Mouse (Mus musculus) mature B cell (primary cell): ENCODE results near the gene Hmcn1.

Experiments
- in situ Hi-C: fragments of 300-500 bp; cut with MboI; formaldehyde crosslinking; loops from 2 replicates; pipeline ENCODE4 v1.14.3; 2019

Gene Hmcn1

GRCm38 (mm10) chr1:150877920-150878319 is 115.3 kb downstream of the Hmcn1 start:
- in situ Hi-C loops, result no loop called here

GRCm38 (mm10) chr1:150874025-150874424 is 119.2 kb downstream of the Hmcn1 start:
- in situ Hi-C loops, result no loop called here

DNA sequence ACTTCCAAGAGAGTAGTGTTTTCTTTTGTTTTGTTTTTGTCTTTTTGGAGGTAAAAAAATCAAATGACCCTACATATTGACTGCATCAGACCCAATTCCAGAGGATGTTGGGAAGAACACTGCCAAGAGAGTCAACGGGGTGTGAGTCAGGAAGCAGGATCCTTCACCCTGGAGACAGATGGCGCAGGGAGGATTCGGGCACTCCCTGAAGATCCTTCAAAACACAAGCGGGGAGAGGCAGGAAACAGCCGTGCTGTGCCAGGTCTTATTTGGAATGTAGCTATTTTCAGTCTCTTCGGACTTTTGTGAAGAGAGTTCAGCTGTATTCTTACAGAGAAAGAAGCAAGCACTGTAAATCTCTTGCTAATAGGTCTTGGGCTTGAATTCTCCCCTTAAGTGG is 120.0 kb downstream of the Hmcn1 start:
- in situ Hi-C loops, result no loop called here

GRCm38 (mm10) chr1:150872105-150872504 is 121.1 kb downstream of the Hmcn1 start:
- in situ Hi-C loops, result no loop called here

GRCm38 (mm10) chr1:150869189-150869588 is 124.0 kb downstream of the Hmcn1 start:
- in situ Hi-C loops, result no loop called here

DNA sequence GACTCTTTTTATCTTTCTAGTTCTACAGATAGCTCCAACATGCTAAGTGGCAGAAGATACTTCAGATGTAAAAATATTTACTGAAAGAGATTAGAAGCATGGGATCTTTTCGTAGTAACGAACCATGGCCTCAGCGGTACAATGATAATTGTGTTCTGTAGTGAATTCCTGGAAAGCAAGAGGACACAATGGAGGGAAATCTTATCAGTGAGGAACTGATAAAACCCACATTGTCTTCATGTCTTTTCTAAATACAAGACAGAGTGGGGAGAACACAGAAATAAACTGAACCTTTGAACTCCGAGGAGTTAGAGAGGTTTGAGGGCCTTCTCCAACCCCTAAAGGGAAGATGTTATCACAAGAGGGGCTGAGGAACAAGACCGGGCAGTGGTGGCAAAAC is 126.6 kb downstream of the Hmcn1 start:
- in situ Hi-C loops, result no loop called here

DNA sequence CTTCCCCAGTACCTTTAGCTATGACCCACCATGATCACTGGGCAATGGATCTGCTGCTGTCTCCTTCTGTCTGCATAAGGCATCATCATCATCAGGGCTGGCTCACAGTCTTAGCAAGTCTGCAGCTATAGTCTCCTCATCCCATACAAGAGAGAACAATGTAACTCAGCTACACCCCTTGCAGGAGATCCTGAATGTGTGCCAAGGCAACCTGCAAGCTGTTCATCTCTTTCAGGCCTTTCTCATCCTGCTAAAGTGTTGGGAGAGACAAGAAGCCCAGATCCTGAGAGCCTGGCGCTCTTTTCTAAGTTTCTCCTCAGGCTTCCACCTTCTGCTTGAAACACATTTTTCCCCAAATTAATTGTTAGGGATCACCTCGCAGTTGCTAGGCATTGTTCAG is 135.5 kb downstream of the Hmcn1 start:
- in situ Hi-C loops, result no loop called here

DNA sequence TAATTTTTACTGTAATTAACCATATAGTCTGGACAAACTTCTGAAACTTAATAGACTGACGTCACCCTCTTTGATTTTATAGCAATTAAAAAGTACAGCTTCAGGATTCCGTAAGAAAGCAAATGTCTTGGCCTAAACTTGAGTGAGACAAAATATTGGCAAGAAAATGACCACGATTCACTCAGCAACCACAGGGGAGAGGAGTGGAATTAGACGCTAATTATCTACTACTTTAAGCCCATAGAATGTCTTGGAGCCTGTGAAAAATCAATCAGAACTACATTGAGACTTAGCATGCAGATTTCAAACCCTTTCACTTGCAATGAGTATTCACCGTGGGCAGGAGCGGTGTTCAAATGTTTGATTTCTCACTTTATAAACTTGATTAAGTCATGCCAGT is 159.8 kb downstream of the Hmcn1 start:
- in situ Hi-C loops, result no loop called here

DNA sequence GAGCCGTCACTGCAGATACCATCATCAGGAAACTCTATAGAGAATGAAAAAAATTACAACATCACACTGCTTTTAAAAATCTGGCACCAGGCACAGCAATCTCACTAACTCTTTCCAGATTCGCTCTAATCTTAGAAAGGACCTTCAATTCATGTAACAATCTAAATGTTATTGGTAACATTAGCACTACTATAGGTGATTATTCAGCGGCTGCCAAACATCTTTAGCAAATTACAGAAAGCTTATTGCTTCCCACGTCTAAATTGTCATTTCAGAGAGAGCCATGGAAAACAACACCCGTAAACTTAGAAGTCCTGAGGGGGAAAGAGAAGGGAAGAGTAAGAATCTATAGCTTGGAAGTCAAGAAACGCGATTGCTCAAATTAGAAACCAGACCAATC is 163.4 kb downstream of the Hmcn1 start:
- in situ Hi-C loops, result no loop called here

DNA sequence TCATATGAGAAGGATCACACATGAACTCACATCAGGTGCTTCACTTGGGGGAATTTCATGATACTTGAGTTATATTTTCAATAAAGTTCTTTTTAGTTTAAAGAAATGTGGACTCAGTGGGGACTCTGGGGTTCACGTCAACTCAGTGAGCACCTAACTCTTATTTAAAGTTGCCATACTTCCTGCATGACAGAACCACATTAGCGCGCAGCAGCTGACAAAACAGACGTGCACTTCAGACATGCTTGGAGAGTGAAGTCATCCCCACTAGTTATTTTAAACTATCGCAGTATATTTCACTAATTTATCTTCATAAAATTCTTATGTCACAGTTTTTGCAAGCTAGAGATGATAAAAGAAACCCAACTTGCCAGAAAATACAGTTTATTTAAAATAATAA is 166.1 kb downstream of the Hmcn1 start:
- in situ Hi-C loops, result no loop called here

GRCm38 (mm10) chr1:150824334-150825005 is 168.8 kb downstream of the Hmcn1 start:
- in situ Hi-C loops, result no loop called here

DNA sequence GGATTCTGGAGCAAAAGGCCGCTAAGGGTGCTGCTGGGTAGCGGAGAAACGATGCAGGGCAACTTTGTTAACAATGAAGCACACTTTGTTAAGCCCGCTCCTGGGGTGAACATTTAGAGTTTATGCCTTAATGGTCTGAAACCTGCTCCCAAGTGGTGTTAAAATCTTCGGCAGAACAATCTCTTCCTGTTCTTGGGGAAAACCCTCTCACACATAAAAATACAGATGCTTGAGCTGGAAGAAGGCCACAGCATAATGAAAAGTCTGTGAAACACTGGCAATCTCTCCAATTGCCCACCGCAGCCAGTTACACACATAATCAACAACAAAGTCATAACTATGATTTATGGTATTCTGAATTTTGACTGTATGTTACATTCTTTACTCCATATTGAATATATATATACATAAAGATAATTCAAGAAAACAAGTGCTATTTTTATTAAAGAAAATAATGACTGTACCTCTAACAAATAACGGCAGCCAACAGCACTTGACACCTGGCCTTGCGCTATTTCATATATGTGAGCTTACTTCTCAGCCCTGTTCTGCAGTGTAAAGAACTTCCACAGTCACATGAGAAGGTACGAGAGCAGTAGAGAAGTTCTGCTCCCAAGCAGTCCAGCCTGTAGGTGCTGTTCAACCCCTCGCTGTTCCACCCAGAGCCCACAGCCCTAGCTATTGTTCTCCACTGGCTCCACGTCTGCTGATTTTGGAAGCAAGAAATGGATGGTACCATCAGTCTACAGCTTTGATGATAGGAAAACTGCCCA is 177.0 kb downstream of the Hmcn1 start:
- in situ Hi-C loops, result no loop called here

DNA sequence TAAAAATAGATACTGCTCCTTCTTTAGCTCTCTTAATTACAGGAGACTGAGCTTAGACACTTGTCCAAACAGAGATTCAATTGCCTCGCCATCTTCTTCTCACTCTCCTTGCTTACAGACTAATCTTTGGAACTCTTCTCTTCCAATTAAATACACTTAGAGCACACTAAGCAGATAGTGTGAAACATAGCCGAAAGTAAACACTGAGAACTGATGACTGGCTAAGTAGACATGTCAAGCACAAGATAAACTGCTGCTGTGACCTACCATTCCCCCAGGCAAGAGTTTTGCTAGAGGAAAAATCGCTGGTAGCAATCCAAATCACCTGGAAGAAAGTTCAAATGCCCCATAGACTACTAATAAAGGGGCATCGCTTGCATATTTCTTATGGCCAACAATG is 178.3 kb downstream of the Hmcn1 start:
- in situ Hi-C loops, result no loop called here

DNA sequence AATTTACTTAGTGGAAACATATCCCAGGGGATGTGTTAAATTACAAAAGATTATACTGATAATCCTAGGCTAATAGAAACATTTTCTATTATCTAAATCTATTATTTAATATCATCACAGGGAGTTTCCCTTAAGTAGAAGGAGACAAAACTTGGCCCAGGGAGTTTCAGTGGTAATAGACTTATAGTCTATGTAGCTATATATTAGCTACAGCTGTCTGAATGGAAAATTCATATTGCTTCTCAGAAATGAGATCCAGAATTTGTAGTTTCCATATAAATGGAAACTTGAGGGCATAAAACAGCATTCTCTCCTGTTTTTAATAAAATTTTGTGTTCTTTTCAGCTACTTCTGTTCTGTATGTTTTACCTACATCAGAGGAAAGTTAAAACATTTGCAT is 179.9 kb downstream of the Hmcn1 start:
- in situ Hi-C loops, result no loop called here

DNA sequence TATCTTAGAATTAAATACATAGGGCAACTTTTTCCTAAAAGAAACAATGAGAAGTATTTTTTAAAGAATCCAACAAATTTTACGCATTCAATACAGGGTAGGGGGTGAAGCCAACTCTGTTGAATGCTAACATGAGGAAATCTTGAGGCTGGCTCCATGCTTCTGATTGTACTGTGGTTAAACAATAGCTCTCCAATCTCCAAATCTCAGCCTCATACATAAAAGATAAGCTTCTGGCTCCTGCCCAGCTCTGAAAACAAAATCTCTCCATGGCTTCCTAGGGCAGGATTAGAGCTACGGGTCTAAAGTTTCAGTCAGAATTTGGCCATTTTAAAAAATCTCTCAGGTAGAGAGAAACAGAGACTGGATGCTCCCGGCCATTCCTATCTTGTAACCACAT is 186.4 kb downstream of the Hmcn1 start:
- in situ Hi-C loops, result no loop called here

DNA sequence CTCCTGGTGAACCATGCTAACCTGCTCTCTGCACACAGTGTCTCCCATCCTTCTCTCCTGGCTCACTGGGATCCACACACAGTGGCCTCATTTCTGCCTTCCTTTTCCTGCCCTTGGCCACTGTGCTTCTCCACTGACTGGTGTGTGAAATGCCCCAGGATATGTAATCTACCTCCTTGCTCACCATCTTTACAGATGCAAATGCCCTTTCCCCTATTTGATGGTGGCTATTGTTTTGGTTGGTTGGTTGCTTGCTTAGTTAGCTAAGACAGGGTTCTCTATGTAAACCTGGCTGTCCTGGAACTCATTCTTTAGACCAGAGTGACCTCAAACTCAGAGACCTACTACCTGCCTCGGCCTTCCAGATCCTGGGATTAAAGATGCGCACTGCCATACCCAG is 187.8 kb downstream of the Hmcn1 start:
- in situ Hi-C loops, result no loop called here

DNA sequence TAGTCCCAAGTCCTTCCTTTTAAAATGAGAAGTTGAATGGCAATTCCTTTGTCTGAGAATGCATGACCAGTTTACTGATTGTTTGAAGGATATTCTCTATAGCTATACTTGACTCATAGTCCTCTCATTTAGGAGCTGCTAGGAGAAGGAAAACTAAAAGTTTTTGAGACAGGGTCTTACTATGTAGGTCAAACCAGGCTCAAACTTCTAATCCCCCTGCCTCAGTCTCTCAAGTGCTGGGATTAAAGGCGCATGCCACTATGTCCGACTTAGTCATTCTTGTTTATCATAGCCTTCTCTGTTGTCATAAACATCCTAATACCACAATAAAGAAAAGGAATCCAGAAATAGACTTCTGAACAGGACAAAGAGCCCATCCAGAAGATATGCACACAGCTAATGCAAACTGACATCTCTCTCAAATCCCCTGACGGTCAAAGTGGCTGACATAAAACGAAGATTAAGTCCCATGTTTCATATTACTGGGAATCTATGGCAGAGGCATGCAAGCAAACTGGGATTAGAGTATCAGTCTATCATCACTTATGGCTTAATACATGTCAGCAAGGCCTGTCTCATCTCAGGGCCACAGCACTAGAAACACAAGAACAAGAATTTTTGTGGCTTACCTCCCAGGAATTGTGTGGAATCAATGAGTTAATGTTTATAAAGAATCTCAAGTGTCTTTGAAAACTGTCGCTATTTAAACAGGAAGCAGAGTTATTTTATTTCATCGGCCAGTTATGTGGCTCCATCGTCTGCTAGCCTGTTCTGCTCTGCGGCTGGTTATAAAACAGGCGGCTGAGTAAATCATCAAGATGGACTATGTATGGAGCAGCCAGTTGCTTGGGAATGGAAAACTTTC is 188.8 kb downstream of the Hmcn1 start:
- in situ Hi-C loops, result no loop called here

DNA sequence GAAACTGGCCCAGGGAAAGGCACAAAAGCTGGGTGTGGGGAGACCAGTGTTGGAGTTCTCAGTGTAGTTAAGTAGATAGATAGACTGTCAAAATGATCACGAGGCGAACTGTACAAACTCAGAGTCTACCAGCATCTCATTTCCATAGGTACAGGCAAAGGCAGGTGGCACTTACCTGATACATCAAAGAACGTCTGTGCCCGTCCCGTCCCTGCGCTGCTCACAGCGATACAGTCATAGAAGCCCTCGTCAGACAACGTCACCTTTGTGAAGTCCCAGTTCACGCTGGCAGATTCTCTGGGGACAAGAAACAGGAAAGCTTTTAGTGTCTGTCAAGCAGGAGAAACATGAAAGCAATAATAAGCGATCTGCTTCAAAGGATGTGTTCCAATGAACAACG is 190.6 kb downstream of the Hmcn1 start:
- in situ Hi-C loops, result no loop called here

DNA sequence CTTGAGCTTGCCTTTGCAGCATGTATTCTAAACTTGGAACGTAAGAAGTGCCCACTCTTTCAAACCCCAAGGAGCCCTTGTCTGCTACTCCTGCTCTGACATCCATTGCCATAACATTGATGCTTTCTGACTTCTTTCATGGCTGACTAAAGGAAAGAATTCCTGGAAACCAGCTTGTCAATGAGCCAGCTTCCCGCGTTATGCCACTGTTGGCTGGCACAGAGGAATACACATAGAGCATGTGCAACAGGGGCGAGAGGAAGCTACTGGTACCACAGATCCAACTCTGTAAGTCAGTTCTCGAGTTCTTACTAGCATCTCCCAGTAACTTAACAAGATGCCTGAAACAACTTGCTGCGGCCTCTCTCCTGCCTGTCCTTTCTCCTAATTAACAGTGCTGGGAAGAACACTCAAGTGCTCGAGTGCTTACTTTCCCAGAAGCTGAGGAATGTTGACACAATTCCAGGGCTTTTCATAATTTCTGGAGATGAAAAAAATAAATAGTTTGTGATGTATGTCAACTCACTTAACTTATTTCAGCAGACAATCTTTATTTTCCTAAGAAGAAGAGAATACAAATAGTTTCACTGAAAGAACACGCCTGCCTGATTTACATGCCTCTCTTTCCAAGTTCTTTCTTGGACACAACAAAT is 192.5 kb downstream of the Hmcn1 start:
- in situ Hi-C loops, result no loop called here

DNA sequence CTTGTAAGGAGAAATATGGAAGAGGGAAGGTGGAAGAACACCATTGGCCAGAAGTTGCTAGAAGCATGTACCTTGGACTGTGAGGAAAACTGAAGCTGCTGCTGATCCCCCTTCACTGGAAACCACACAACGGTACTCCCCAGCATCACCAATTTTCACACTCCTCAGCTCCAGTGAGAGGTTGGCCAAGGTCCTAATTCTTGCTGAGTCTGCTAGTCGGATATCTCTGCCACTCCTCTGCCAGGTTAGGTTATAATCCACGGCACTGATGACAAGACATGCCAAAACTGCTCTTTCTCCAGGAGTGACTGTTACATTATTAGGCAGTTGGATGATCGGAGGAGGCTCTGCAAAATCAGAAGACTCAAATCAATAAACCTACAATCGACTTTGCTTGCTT is 194.6 kb downstream of the Hmcn1 start:
- in situ Hi-C loops, result no loop called here

GRCm38 (mm10) chr1:150786746-150787145 is 206.5 kb downstream of the Hmcn1 start:
- in situ Hi-C loops, result no loop called here
